Comparison of ENCODE assay signal across 16 mouse cellular contexts in genomic region chr16:96187619-96188018, GRCm38 (mm10). TPM values are rescaled to one million over a fixed set of nuclear protein-coding genes. Genes with fewer than 3 reads are reported as not detected.
DNase-seq lines count a peak whose midpoint lies in the region; ATAC-seq and TF ChIP-seq lines count a peak whose summit lies in the region.
"Had no signal": no experiment of that assay in that cellular context is flagged by ENCODE, and none has a peak within 500 bp of the region (broad histone marks: within the 10 kb centered on the region; RNA-seq: fewer than 3 reads in every experiment).

No protein-coding gene starts in this region.

- no peaks in the 10 kb centered on the region for H3K27me3 ChIP-seq in cerebellum, adult 2 months (ENCODE audit: control insufficient read depth, insufficient read depth, low read length)
- no peaks in the 10 kb centered on the region for H3K27me3 ChIP-seq in midbrain, embryonic 13.5 days
- H3K27me3 ChIP-seq: forebrain, embryonic 13.5 days; forebrain, embryonic 15.5 days had no signal

- peak; percentile 17 for DNase-seq in cerebellum, adult 11 months
- no peak for DNase-seq in cerebellum, adult 11-12 months
- DNase-seq in cerebellum, adult 2 months = peak; percentile 29 to 64
- DNase-seq in cerebellum, adult 8-10 months = no peak
- peak; percentile 77 for DNase-seq in brain, adult 2 months (ENCODE audit: low read depth, low spot score)
- peak; percentile 49 to 55 for DNase-seq in cerebellum, postnatal 25 days
- DNase-seq in kidney, adult 9 months = no peak
- DNase-seq: adrenal gland, adult 2 months; adrenal gland, postnatal 10 days; adrenal gland, postnatal 25 days; forebrain, postnatal 0 days had no signal

- peaks cover 8% of the 10 kb centered on the region for H3K4me1 ChIP-seq in cerebellum, adult 2 months (ENCODE audit: control insufficient read depth, insufficient read depth, low read length)
- H3K4me1 ChIP-seq in midbrain, embryonic 13.5 days (replicated peaks) = peaks cover 8% of the 10 kb centered on the region

- H3K9me3 ChIP-seq in midbrain, embryonic 13.5 days = peaks cover 4% of the 10 kb centered on the region; the same call in 1 of the 2 replicates
- H3K9me3 ChIP-seq: embryonic facial prominence, embryonic 12.5 days; forebrain, embryonic 15.5 days had no signal

- no peak for TF ChIP-seq CTCF in cerebellum, adult 2 months (IDR thresholded peaks at IDR 0.05; ENCODE audit: borderline replicate concordance, insufficient read depth, low read depth, low read length)

- H3K36me3 ChIP-seq in midbrain, embryonic 13.5 days = no peaks in the 10 kb centered on the region
- H3K36me3 ChIP-seq: embryonic facial prominence, embryonic 10.5 days; embryonic facial prominence, embryonic 12.5 days; forebrain, embryonic 15.5 days had no signal

- H3K4me2 ChIP-seq in midbrain, embryonic 13.5 days (replicated peaks) = no peak overlapping the region
- H3K4me2 ChIP-seq: embryonic facial prominence, embryonic 12.5 days; forebrain, embryonic 13.5 days; forebrain, embryonic 15.5 days had no signal

- ATAC-seq in midbrain, embryonic 13.5 days = no peak
- ATAC-seq: forebrain, embryonic 13.5 days; forebrain, embryonic 15.5 days; forebrain, postnatal 0 days had no signal

- H3K27ac ChIP-seq in cerebellum, adult 2 months (ENCODE audit: insufficient read depth, low read length) = no peak overlapping the region
- H3K27ac ChIP-seq in midbrain, embryonic 13.5 days = no peak overlapping the region
- H3K27ac ChIP-seq: embryonic facial prominence, embryonic 10.5 days; embryonic facial prominence, embryonic 12.5 days; forebrain, embryonic 13.5 days; forebrain, embryonic 15.5 days had no signal

- no peak overlapping the region for H3K9ac ChIP-seq in midbrain, embryonic 13.5 days (replicated peaks)
- H3K9ac ChIP-seq: embryonic facial prominence, embryonic 12.5 days; forebrain, embryonic 13.5 days; forebrain, embryonic 15.5 days; forebrain, postnatal 0 days had no signal

- H3K4me3 ChIP-seq in cerebellum, adult 2 months (replicated peaks; ENCODE audit: insufficient read depth, low read depth, low read length) = no peak overlapping the region
- H3K4me3 ChIP-seq in midbrain, embryonic 13.5 days (replicated peaks) = no peak overlapping the region
- H3K4me3 ChIP-seq: embryonic facial prominence, embryonic 10.5 days; embryonic facial prominence, embryonic 12.5 days; forebrain, embryonic 13.5 days; forebrain, embryonic 15.5 days had no signal

- 9% methylated on average over 5 of the region's 5 CpGs for WGBS in cerebellum, adult 2 months
- 82% methylated on average over 5 of the region's 5 CpGs for WGBS in midbrain, embryonic 13.5 days

- no peak for TF ChIP-seq POLR2A in cerebellum, adult 2 months (IDR thresholded peaks at IDR 0.05; ENCODE audit: borderline replicate concordance, insufficient read depth, low read length)

RNA-seq across cellular contexts. Expression of gene Lca5l, which starts 4.5 kb away (rescaled TPM):
- polyA plus RNA-seq in cerebellum, adult 2 months (2012; rRNA removed) = 2.1 and 2.5 TPM in 2 replicates
- polyA plus RNA-seq in midbrain, embryonic 13.5 days (2015; fragmentation: Nextera tagmentation; extraction: Ambion mirVana) = 1.6 and 1.8 TPM in 2 replicates

RNA-seq across cellular contexts. Expression of gene Sh3bgr, which starts 12.6 kb away (rescaled TPM):
- 38.3 and 54.5 TPM in 2 replicates for polyA plus RNA-seq in cerebellum, adult 2 months (2012; rRNA removed)
- polyA plus RNA-seq in midbrain, embryonic 13.5 days (2015; fragmentation: Nextera tagmentation; extraction: Ambion mirVana) = 1.3 and 1.7 TPM in 2 replicates

RNA-seq across cellular contexts. Expression of gene Wrb, which starts 42.4 kb away (rescaled TPM):
- polyA plus RNA-seq in cerebellum, adult 2 months (2012; rRNA removed) = 138 and 145 TPM in 2 replicates
- polyA plus RNA-seq in midbrain, embryonic 13.5 days (2015; fragmentation: Nextera tagmentation; extraction: Ambion mirVana) = 167 and 171 TPM in 2 replicates

RNA-seq across cellular contexts. Expression of gene B3galt5, which starts 48.0 kb away (rescaled TPM):
- 32.1 and 38.6 TPM in 2 replicates for polyA plus RNA-seq in cerebellum, adult 2 months (2012; rRNA removed)
- 1.5 and 1.6 TPM in 2 replicates for polyA plus RNA-seq in midbrain, embryonic 13.5 days (2015; fragmentation: Nextera tagmentation; extraction: Ambion mirVana)

Comparison
In these comparisons a context has a peak if more than half of its experiments do, and no peak if none do; other contexts are left out.
1. DNase-seq: peak in cerebellum, adult 11 months (single experiment), cerebellum, adult 2 months (2 of 2), brain, adult 2 months (single experiment) and cerebellum, postnatal 25 days (2 of 2); none in cerebellum, adult 11-12 months (single experiment), cerebellum, adult 8-10 months (single experiment) and kidney, adult 9 months (single experiment).
2. RNA of gene Sh3bgr, which starts 12.6 kb away (polyA plus RNA-seq): 38.3 to 54.5 TPM in cerebellum, adult 2 months; 1.3 to 1.7 TPM in midbrain, embryonic 13.5 days; every median in the first group is over 10 times any median in the second.